Mouse (Mus musculus) stomach, postnatal 0 days (tissue): ENCODE measurements at regions not wholly inside any gene's neighbourhood (a gene's known extent, or its start where the extent isn't known, plus 50 kb on each side); places are given as distances from the start of the nearest gene placed in this dataset.

ENCODE experiments used
- CTCF ChIP-seq: IDR thresholded peaks from 2 replicates; pipeline ENCODE4 v1.5.1; 2016; ENCODE audit warnings: antibody characterized with exemption, low read depth, mild to moderate bottlenecking, moderate library complexity
- EP300 ChIP-seq: optimal IDR thresholded peaks from 2 replicates; pipeline ENCODE3; 2016; ENCODE audit warnings: antibody characterized with exemption

DNA sequence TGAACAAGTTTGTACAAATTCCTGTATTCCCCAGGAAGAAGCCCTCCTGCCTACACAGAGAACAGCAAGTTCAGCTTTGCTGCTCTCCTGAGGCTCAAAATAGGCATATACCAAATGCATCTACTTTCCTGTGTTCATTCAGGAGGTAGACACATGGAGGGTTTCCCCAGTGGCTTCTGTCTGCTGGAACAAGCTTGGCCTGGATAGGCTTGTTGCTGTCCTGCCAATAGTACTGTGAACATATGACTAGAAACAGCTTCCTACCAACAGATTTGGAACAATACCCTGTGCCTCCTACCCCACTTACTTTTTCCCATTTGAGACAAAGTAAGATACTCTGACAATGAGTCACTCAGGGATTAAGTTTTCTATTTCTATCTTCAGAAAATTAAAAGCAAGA lies 93.8 kb upstream of the Wdpcp start:
- no peak for TF ChIP-seq CTCF
- TF ChIP-seq EP300 = no peak
